Mouse (Mus musculus) myocyte (in vitro differentiated cells): Measurements from ENCODE around the gene Nynrin. TPM values are rescaled to one million over a fixed set of nuclear protein-coding genes. Genes with fewer than 3 reads are reported as not detected.

Experiments
- H3K27me3 ChIP-seq: one replicate; pipeline ENCODE4 v1.6.1; 2011; ENCODE audit not compliant: control insufficient read depth, insufficient read depth, insufficient read length
- H3K36me3 ChIP-seq: one replicate; pipeline ENCODE4 v1.6.1; 2011; ENCODE audit not compliant: control insufficient read depth, insufficient read depth
- H3K4me2 ChIP-seq: one replicate; pipeline ENCODE4 v1.6.1; 2011; ENCODE audit warnings: low read depth, control low read depth
- H3K4me3 ChIP-seq: one replicate; pipeline ENCODE4 v1.5.1; 2011; ENCODE audit warnings: mild to moderate bottlenecking, control low read depth, moderate library complexity
- H3K79me2 ChIP-seq: one replicate; pipeline ENCODE4 v1.6.1; 2011; ENCODE audit not compliant: control insufficient read depth, insufficient read depth
- H3ac ChIP-seq: one replicate; pipeline ENCODE4 v1.6.1; 2011; ENCODE audit not compliant: control insufficient read depth, insufficient read length
- CEBPB ChIP-seq: IDR thresholded peaks from 2 replicates; pipeline ENCODE4 v1.6.1; 2011; ENCODE audit warnings: mild to moderate bottlenecking, moderate library complexity; ENCODE audit not compliant: poor library complexity, insufficient read depth, severe bottlenecking
- E2F4 ChIP-seq: IDR thresholded peaks from one replicate; pipeline ENCODE4 v1.6.1; 2011; ENCODE audit warnings: mild to moderate bottlenecking, control low read depth, moderate library complexity; ENCODE audit not compliant: insufficient read depth
- MAX ChIP-seq: IDR thresholded peaks from one replicate; pipeline ENCODE4 v1.6.1; 2011; ENCODE audit warnings: low read depth, mild to moderate bottlenecking, control low read depth
- MYOD1 ChIP-seq, 3 experiments: IDR thresholded peaks; one replicate each; pipeline ENCODE4 v1.6.1; 2011; ENCODE audit warnings: control low read depth in 2 of 3, low read depth in 2 of 3, mild to moderate bottlenecking in 2 of 3, moderate library complexity in 1 of 3; ENCODE audit not compliant: insufficient read length in 2 of 3, control insufficient read depth in 1 of 3
- MYOG ChIP-seq, 3 experiments: IDR thresholded peaks; one replicate each; pipeline ENCODE4 v1.6.1; 2011; ENCODE audit warnings: control low read depth in 2 of 3, low read depth in 2 of 3, mild to moderate bottlenecking in 2 of 3; ENCODE audit not compliant: insufficient read length in 2 of 3, control insufficient read depth in 1 of 3, insufficient read depth in 1 of 3
- POLR2A ChIP-seq: IDR thresholded peaks from one replicate; pipeline ENCODE4 v1.6.1; 2011; ENCODE audit warnings: low read depth, mild to moderate bottlenecking, control low read depth, moderate library complexity; ENCODE audit not compliant: insufficient read length
- POLR2AphosphoS2 ChIP-seq: IDR thresholded peaks from one replicate; pipeline ENCODE4 v1.6.1; 2011; ENCODE audit warnings: low read depth, control low read depth; ENCODE audit not compliant: insufficient read length
- REST ChIP-seq: IDR thresholded peaks from one replicate; pipeline ENCODE4 v1.6.1; 2011; ENCODE audit warnings: mild to moderate bottlenecking, control low read depth, moderate library complexity; ENCODE audit not compliant: insufficient read depth, insufficient read length
- SRF ChIP-seq: IDR thresholded peaks from one replicate; pipeline ENCODE4 v1.6.1; 2011; ENCODE audit warnings: low read depth; ENCODE audit not compliant: control insufficient read depth, insufficient read length
- TCF12 ChIP-seq: IDR thresholded peaks from one replicate; pipeline ENCODE4 v1.6.1; 2011; ENCODE audit warnings: mild to moderate bottlenecking, control low read depth; ENCODE audit not compliant: poor library complexity, insufficient read depth, severe bottlenecking
- TCF3 ChIP-seq: IDR thresholded peaks from one replicate; pipeline ENCODE4 v1.6.1; 2011; ENCODE audit warnings: low read depth, control low read depth; ENCODE audit not compliant: insufficient read length
- USF1 ChIP-seq: IDR thresholded peaks from one replicate; pipeline ENCODE4 v1.6.1; 2011; ENCODE audit warnings: low read depth, mild to moderate bottlenecking, control low read depth, moderate library complexity
- polyA plus RNA-seq: library from polyadenylated mRNA; unstranded; fragments of >200 nt; fragmentation: generic; extraction: Trizol; gene quantifications from one replicate; pipeline ENCODE4 v1.2.1, GENCODE M21; 2012; ENCODE audit warnings: missing spikeins

The Nynrin gene
- polyA plus RNA-seq, 1 experiment, result 0.12 TPM

GRCm38 (mm10) chr14:55879623-55880022 is 25.8 kb downstream of the Nynrin start:
- Histone ChIP-seq H3K4me3 (no peak overlapping the region), H3ac (no peak overlapping the region), H3K79me2 (no peaks in the 10 kb centered on the region), H3K27me3 (no peaks in the 10 kb centered on the region), H3K4me2 (no peak overlapping the region), H3K36me3 (no peaks in the 10 kb centered on the region)
- TF ChIP-seq SRF, result no peak
- no peak for TF ChIP-seq MYOG (IDR thresholded peaks at IDR 0.05; ENCODE audit: control insufficient read depth in 1 of 3, insufficient read depth in 1 of 3, insufficient read length in 2 of 3, low read depth in 2 of 3)
- no peak for TF ChIP-seq POLR2A
- no peak for TF ChIP-seq TCF3
- no peak for TF ChIP-seq TCF12
- no peak for TF ChIP-seq REST
- no peak for TF ChIP-seq MYOD1 (IDR thresholded peaks at IDR 0.05; ENCODE audit: control insufficient read depth in 1 of 3, insufficient read length in 2 of 3, low read depth in 2 of 3)
- TF ChIP-seq MAX, result no peak
- no peak for TF ChIP-seq POLR2AphosphoS2
- no peak for TF ChIP-seq CEBPB

DNA sequence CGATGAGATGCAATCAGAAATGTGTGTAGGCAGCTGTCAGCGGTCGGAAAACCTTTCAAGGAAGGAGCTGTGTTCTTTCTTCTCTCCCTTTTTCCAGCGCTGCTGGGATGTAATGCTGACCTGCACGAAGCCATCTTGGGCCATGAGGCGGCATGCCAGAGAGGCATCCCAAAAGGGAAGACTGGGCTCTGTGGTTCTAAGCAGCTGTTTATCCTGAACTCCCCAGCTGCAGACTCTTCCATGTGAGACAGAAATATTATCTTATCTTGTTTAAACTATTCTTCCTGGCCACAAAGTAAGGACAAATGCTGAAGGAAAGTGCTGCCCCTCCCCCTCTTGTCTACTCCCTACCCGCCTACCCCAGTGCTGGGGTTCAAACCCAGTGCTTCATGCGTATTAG is 27.2 kb downstream of the Nynrin start:
- Histone ChIP-seq H3K27me3 (no peaks in the 10 kb centered on the region), H3K4me3 (no peak overlapping the region), H3K79me2 (no peaks in the 10 kb centered on the region), H3ac (no peak overlapping the region), H3K4me2 (no peak overlapping the region), H3K36me3 (no peaks in the 10 kb centered on the region)
- TF ChIP-seq POLR2A (no peak), MYOG (IDR thresholded peaks at IDR 0.05; ENCODE audit: control insufficient read depth in 1 of 3, insufficient read depth in 1 of 3, insufficient read length in 2 of 3, low read depth in 2 of 3) (peak; percentile 9 to 58 (median 54)), MYOD1 (IDR thresholded peaks at IDR 0.05; ENCODE audit: control insufficient read depth in 1 of 3, insufficient read length in 2 of 3, low read depth in 2 of 3) (peak in 1 of 3 experiments; percentile 60)

- H3K79me2 ChIP-seq, result no peaks in the 10 kb centered on the region
- H3K27me3 ChIP-seq, result no peaks in the 10 kb centered on the region
- TF ChIP-seq CEBPB, result no peak
- no peak for TF ChIP-seq MYOD1 (IDR thresholded peaks at IDR 0.05; ENCODE audit: control insufficient read depth in 1 of 3, insufficient read length in 2 of 3, low read depth in 2 of 3)
- TF ChIP-seq E2F4, result no peak
- TF ChIP-seq SRF, result no peak
- TF ChIP-seq TCF3, result no peak
- TF ChIP-seq TCF12, result no peak
- no peak for TF ChIP-seq USF1
- no peak for TF ChIP-seq POLR2A
- TF ChIP-seq REST, result no peak
- no peak for TF ChIP-seq MAX
- TF ChIP-seq POLR2AphosphoS2, result no peak
- TF ChIP-seq MYOG (IDR thresholded peaks at IDR 0.05; ENCODE audit: control insufficient read depth in 1 of 3, insufficient read depth in 1 of 3, insufficient read length in 2 of 3, low read depth in 2 of 3), result no peak
- no peak overlapping the region for H3K4me2 ChIP-seq
- H3ac ChIP-seq, result no peak overlapping the region
- no peaks in the 10 kb centered on the region for H3K36me3 ChIP-seq
- no peak overlapping the region for H3K4me3 ChIP-seq
These were observed 28.4 kb downstream of the Nynrin start for GRCm38 (mm10) chr14:55882171-55882641.

GRCm38 (mm10) chr14:55883149-55883661 is 29.4 kb downstream of the Nynrin start:
- Histone ChIP-seq H3K79me2 (no peaks in the 10 kb centered on the region), H3K4me2 (no peak overlapping the region), H3ac (no peak overlapping the region), H3K27me3 (no peaks in the 10 kb centered on the region), H3K36me3 (peaks cover 8% of the 10 kb centered on the region), H3K4me3 (no peak overlapping the region)
- TF ChIP-seq SRF, result no peak
- TF ChIP-seq TCF3, result no peak
- no peak for TF ChIP-seq POLR2AphosphoS2
- TF ChIP-seq TCF12, result no peak
- TF ChIP-seq CEBPB, result no peak
- TF ChIP-seq REST, result no peak
- no peak for TF ChIP-seq E2F4
- no peak for TF ChIP-seq MAX
- TF ChIP-seq MYOD1 (IDR thresholded peaks at IDR 0.05; ENCODE audit: control insufficient read depth in 1 of 3, insufficient read length in 2 of 3, low read depth in 2 of 3), result no peak
- TF ChIP-seq USF1, result no peak
- no peak for TF ChIP-seq MYOG (IDR thresholded peaks at IDR 0.05; ENCODE audit: control insufficient read depth in 1 of 3, insufficient read depth in 1 of 3, insufficient read length in 2 of 3, low read depth in 2 of 3)
- no peak for TF ChIP-seq POLR2A

DNA sequence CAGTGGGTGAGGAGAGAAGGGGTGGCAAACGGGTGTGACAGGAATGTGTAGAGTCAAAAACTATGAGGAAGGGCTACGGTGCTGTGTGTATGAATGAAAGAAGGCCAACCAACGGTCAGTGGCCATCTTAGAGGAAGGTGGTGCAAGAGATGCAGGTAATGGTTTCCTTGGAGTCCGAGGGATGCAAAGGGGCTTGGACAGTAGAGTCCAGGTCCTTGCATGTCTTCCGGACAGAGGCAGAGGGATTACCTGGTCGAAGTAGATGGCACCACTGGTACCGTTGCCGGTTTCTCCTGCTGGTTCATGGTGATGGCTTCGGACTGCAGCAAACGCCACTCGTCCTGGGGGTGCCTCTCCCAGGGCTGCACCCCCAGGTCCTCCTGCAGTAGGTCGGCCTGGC is 29.9 kb downstream of the Nynrin start:
- no peak overlapping the region for H3K4me2 ChIP-seq
- no peak overlapping the region for H3K4me3 ChIP-seq
- H3K79me2 ChIP-seq, result no peaks in the 10 kb centered on the region
- H3K27me3 ChIP-seq, result no peaks in the 10 kb centered on the region
- H3ac ChIP-seq, result no peak overlapping the region
- H3K36me3 ChIP-seq, result peaks cover 13% of the 10 kb centered on the region
- TF ChIP-seq POLR2A (no peak), MAX (no peak), CEBPB (no peak), SRF (no peak), TCF12 (no peak), TCF3 (no peak), REST (no peak), MYOD1 (IDR thresholded peaks at IDR 0.05; ENCODE audit: control insufficient read depth in 1 of 3, insufficient read length in 2 of 3, low read depth in 2 of 3) (no peak), POLR2AphosphoS2 (no peak), USF1 (no peak), MYOG (IDR thresholded peaks at IDR 0.05; ENCODE audit: control insufficient read depth in 1 of 3, insufficient read depth in 1 of 3, insufficient read length in 2 of 3, low read depth in 2 of 3) (no peak), E2F4 (no peak)
